Mouse (Mus musculus) cerebellum, adult 2 months (tissue): Measurements from ENCODE around the gene Btbd35f14. TPM values are rescaled to one million over a fixed set of nuclear protein-coding genes. Genes with fewer than 3 reads are reported as not detected.
"Not testable (repeated sequence)": the region's sequence is repeated elsewhere in the genome, so short reads cannot be mapped to it uniquely, and the experiment has no call there.

Experiments
- DNase-seq, 2 experiments: peaks; one replicate each; pipeline ENCODE4 v3.0.0; 2021
- H3K27ac ChIP-seq: fragments of 200-500 bp; 2 replicates; pipeline ENCODE4 v1.5.1; 2012; ENCODE audit warnings: low read length, control low read depth, inconsistent platforms; ENCODE audit not compliant: insufficient read depth
- H3K27me3 ChIP-seq: fragments of 200-500 bp; 2 replicates; pipeline ENCODE4 v1.6.1; 2012; ENCODE audit warnings: inconsistent platforms, mild to moderate bottlenecking, low read length, moderate library complexity; ENCODE audit not compliant: control insufficient read depth, insufficient read depth
- H3K4me1 ChIP-seq: fragments of 200-500 bp; 2 replicates; pipeline ENCODE4 v1.6.1; 2011; ENCODE audit warnings: low read length; ENCODE audit not compliant: control insufficient read depth, insufficient read depth
- H3K4me3 ChIP-seq: fragments of 200-500 bp; replicated peaks from 2 replicates; pipeline ENCODE3; 2011; ENCODE audit warnings: mild to moderate bottlenecking, low read depth, low read length, control low read depth; ENCODE audit not compliant: insufficient read depth
- WGBS: fragments of 180-500 bp; shearing (Covaris S2); methylation state at CpG from one replicate; pipeline ENCODE4 v1.1.7; 2018; 5-methylcytosine and 5-hydroxymethylcytosine counted together
- polyA plus RNA-seq: library from polyadenylated mRNA; depleted of rRNA; stranded (reverse); fragments of >200 nt; gene quantifications from 2 replicates; pipeline ENCODE4 v1.2.3, GENCODE M21; 2012; rRNA removed

Btbd35f14 gene
- polyA plus RNA-seq, result not detected in 2 replicates

GRCm38 (mm10) chrX:33702249-33702648 is at the start of gene Btbd35f14:
Gene Btbd35f14 (minus strand): TSS chrX:33702349.
- not testable (repeated sequence) for DNase-seq, H3K4me3 ChIP-seq, H3K4me1 ChIP-seq, H3K27me3 ChIP-seq, H3K27ac ChIP-seq
- WGBS, result no CpG with 5 or more reads among the region's 3 CpGs

- not testable (repeated sequence) for H3K27ac ChIP-seq, H3K4me3 ChIP-seq, H3K4me1 ChIP-seq, DNase-seq, H3K27me3 ChIP-seq
- 61% methylated on average over 2 of the region's 3 CpGs for WGBS
Observed at GRCm38 (mm10) chrX:33656872-33657271, 45.3 kb downstream of the Btbd35f14 start, which contains the start of gene Btbd35f13. Gene Btbd35f13 (plus strand): TSS chrX:33657172.

Other genes with a start within 250 kb of the Btbd35f14 start
- not detected in 2 replicates for gene Btbd35f15, start 125.0 kb downstream of the Btbd35f14 start, polyA plus RNA-seq
- gene Btbd35f13, start 45.2 kb downstream of the Btbd35f14 start, polyA plus RNA-seq, result not detected in 2 replicates